Mouse (Mus musculus): ENCODE results near the gene Angel1.

DNA sequence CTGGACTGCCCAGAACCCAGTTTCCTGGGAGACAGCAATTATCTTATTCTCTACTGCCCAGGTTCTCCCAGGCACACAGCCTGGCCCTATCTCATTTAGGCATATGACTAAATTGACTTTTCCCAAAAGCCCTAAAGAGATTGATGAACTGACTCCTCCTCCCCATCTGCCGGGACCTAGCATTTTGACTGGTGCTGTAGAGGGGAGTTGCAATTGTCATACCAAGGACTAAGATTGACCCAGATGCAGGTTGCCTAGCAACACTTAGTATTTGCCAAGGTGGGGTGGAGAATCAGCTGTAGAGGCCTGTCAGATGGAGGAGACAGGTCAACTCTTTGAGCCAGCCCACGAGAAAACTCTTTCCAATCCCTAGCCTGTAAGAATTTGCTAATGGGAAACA lies 28.3 kb downstream of the Angel1 start:
- TF ChIP-seq CTCF (IDR thresholded peaks at IDR 0.05; ENCODE audit: borderline replicate concordance, insufficient read depth, low read length) (no peak), POLR2A (IDR thresholded peaks at IDR 0.05; ENCODE audit: low read depth, low read length) (no peak)

Data from embryonic fibroblast, embryonic 13.5 days (primary cell).